Mouse (Mus musculus): ENCODE results near the gene Hs3st4.

DNA sequence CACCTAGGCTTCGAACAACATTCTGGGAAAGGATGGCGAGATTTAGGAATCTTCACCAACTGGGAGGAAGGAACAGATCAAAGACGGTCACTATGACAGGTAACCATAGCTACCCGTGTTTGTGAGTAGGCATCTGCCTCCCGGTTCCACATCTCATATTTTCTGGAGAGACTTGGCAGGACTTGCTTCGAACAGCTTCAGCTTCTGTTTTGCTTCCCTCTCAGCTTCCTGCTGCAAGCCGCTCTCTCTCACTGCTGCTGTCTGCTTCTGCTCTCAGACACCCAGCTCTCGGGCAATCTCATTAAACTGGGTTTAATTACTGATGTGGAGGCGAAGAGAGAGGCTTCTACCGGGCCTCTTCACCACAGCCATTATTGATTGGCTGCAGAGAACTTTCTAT lies 237.9 kb downstream of the Hs3st4 start:
- TF ChIP-seq POLR2A (IDR thresholded peaks at IDR 0.05; ENCODE audit: low read depth, low read length), result no peak
- TF ChIP-seq CTCF (conservative IDR thresholded peaks at IDR 0.05; ENCODE audit: insufficient read depth, insufficient read length, low read depth, low read length), result no peak
